Mouse (Mus musculus): ENCODE results near the gene Mex3b.

DNA sequence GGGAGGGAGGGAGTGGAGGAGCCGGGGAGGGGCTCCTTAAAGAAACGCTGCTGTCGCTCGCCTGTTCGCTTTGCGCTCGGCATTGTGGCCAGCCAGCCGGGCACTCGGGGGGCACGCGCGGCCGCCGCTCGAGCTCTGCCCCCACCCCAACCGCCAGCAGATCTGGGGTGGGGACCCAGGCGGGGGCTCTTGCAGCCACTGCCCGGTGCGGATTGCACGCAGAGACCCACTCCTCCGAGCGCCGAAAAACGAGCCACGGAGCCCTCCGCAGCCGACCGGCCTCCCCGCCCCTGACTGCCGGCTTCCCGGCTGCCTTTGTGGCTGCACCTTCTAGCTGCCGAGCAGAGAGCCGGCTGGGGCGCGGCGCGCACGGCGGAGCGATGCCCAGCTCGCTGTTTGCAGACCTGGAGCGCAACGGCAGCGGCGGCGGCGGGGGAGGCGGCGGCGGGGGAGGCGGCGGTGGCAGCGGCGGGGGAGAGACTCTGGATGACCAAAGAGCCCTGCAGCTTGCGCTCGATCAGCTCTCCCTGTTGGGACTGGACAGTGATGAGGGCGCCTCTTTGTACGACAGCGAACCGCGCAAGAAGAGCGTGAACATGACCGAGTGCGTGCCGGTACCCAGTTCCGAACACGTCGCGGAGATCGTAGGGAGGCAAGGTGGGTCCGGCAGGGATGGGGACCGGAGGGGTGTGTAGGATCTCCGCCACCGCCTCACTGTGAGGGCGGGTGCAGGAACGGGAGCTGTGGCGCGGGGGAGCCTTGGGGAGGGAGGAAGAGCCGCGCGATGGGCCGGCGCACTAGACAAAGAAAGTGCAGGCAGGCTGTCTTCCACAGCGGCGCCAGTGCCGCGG lies at the start of gene Mex3b:
- no peak for TF ChIP-seq CTCF (IDR thresholded peaks at IDR 0.05; ENCODE audit: control insufficient read depth, insufficient read depth, insufficient read length)
- no peak for TF ChIP-seq MYOD1 (IDR thresholded peaks at IDR 0.05; ENCODE audit: control insufficient read depth, insufficient read length, low read depth)
- TF ChIP-seq USF1 (IDR thresholded peaks at IDR 0.05; ENCODE audit: low read depth) = no peak
- TF ChIP-seq FOSL1 (IDR thresholded peaks at IDR 0.05; ENCODE audit: insufficient read depth, low read length, poor library complexity, severe bottlenecking) = no peak
